Mouse (Mus musculus) cerebellum, adult 2 months (tissue): Measurements from ENCODE around the gene Tfdp2. TPM values are rescaled to one million over a fixed set of nuclear protein-coding genes. Genes with fewer than 3 reads are reported as not detected.
A peak's percentile ranks its signal among the peaks of the same experiment; 100 is the strongest.

ENCODE experiments used
- DNase-seq, 2 experiments: peaks; one replicate each; pipeline ENCODE4 v3.0.0; 2021
- H3K27ac ChIP-seq: fragments of 200-500 bp; 2 replicates; pipeline ENCODE4 v1.5.1; 2012; ENCODE audit warnings: low read length, control low read depth, inconsistent platforms; ENCODE audit not compliant: insufficient read depth
- H3K27me3 ChIP-seq: fragments of 200-500 bp; 2 replicates; pipeline ENCODE4 v1.6.1; 2012; ENCODE audit warnings: inconsistent platforms, mild to moderate bottlenecking, low read length, moderate library complexity; ENCODE audit not compliant: control insufficient read depth, insufficient read depth
- H3K4me1 ChIP-seq: fragments of 200-500 bp; 2 replicates; pipeline ENCODE4 v1.6.1; 2011; ENCODE audit warnings: low read length; ENCODE audit not compliant: control insufficient read depth, insufficient read depth
- H3K4me3 ChIP-seq: fragments of 200-500 bp; replicated peaks from 2 replicates; pipeline ENCODE3; 2011; ENCODE audit warnings: mild to moderate bottlenecking, low read depth, low read length, control low read depth; ENCODE audit not compliant: insufficient read depth
- CTCF ChIP-seq: fragments of 200-500 bp; IDR thresholded peaks from 2 replicates; pipeline ENCODE4 v1.5.1; 2011; ENCODE audit warnings: low read depth, mild to moderate bottlenecking, control low read depth, low read length, moderate library complexity, borderline replicate concordance; ENCODE audit not compliant: insufficient read depth
- POLR2A ChIP-seq: fragments of 200-500 bp; IDR thresholded peaks from 2 replicates; pipeline ENCODE4 v1.6.1; 2011; ENCODE audit warnings: low read length, control low read depth, borderline replicate concordance; ENCODE audit not compliant: insufficient read depth
- WGBS: fragments of 180-500 bp; shearing (Covaris S2); methylation state at CpG from one replicate; pipeline ENCODE4 v1.1.7; 2018; 5-methylcytosine and 5-hydroxymethylcytosine counted together
- polyA plus RNA-seq: library from polyadenylated mRNA; depleted of rRNA; stranded (reverse); fragments of >200 nt; gene quantifications from 2 replicates; pipeline ENCODE4 v1.2.3, GENCODE M21; 2012

Tfdp2 gene
- polyA plus RNA-seq, 1 experiment = 19.3 TPM

DNA sequence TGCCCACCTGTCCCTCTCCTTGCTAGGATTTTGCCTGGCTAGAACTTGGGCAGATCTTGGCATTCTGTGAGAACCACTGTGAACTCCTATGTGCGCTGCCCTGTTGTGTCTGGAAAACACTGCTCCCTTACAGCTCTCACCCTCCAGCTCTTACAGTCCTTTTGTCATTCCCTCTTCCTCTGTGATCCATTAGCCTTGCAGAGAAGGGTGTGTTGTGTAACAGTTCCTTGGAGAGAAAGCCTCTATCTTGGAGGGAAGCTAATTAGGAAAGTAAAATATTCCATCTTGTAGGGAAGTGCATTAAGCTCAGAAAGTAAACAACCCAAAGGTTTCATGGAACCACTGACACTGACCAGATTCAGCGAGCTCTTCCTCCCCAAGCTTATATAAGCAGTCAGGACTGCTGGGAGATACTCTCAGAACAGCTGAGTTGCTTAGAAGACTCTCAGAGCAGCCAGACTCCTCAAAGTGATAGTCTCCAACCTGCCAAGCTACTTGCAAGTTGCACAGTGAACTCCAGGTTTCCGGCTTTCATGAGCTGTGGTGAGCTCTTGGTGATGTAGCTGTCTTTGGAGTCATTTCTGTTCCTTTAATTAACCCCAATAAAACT, 17.1 kb downstream of the Tfdp2 start:
- 88% methylated on average over 3 of the region's 3 CpGs for WGBS
- H3K4me3 ChIP-seq = no peak overlapping the region
- H3K27me3 ChIP-seq = no peaks in the 10 kb centered on the region
- no peak for DNase-seq
- H3K4me1 ChIP-seq = no peaks in the 10 kb centered on the region
- H3K27ac ChIP-seq = no peak overlapping the region
- no peak for TF ChIP-seq CTCF
- no peak for TF ChIP-seq POLR2A

DNA sequence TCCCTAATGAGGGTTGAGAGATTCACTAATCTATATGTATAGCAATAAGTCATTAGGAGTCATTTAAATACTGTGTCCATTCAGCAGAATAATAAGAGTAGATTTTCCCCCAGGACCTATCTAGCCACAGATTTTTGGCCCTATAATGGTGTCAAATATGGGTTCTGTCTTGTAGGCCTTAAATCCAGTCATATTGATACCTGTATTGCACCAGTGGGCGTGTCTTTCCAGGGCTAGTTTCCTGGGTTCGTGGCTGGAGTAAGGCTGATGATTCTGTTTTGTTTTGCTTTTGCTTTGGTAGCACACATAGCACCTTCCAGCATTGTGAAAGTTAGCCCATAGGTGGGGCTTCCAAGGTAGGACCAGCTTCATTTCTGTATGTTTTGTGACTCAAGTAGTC, 18.1 kb downstream of the Tfdp2 start:
- Histone ChIP-seq H3K27me3 (no peaks in the 10 kb centered on the region), H3K27ac (no peak overlapping the region), H3K4me1 (peaks cover 1% of the 10 kb centered on the region; the same call in 1 of the 2 replicates), H3K4me3 (no peak overlapping the region)
- WGBS = 95% methylated on average over 2 of the region's 2 CpGs
- no peak for TF ChIP-seq POLR2A
- DNase-seq = no peak

DNA sequence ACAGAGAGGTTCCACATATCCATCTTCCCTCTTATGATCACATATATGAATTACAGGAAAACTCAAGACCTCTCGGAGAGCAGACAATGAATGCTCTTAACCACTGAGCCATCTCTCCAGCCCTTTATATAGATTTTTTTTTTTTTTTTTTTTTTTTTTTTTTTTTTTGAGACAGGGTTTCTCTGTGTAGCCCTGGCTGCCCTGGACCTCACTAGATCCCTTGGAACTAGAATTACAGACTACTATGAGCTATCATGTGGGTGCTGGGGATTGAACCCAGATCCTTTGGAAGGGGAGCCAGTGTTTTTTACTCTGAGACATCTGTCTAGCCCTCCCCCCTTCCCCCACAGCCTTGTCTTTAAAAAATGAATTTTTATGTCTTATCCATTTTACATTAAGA, 21.2 kb downstream of the Tfdp2 start:
- peaks cover 3% of the 10 kb centered on the region; the same call in 1 of the 2 replicates for H3K4me1 ChIP-seq
- H3K27me3 ChIP-seq = no peaks in the 10 kb centered on the region
- H3K27ac ChIP-seq = no peak overlapping the region
- WGBS = 100% methylated on average over 1 of the region's 1 CpGs
- DNase-seq = no peak
- no peak overlapping the region for H3K4me3 ChIP-seq
- TF ChIP-seq CTCF = no peak
- no peak for TF ChIP-seq POLR2A

DNA sequence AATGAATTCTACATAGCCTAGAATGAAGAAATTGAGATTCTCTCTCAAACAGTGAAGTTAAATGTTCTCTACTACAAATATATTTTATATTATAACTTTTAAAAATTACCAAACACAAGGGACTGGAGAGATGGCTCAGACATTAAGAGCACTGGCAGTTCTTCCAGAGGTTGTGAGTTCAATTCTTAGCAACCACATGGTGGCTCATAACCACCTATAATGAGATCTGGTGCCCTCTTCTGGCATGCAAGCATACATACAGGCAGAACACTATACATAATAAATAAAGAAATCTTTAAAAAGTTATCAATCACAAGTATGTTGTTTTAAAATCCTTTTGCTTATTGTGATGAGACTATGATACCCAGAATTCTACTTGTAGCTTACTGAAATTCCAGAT, 21.7 kb downstream of the Tfdp2 start:
- Histone ChIP-seq H3K27ac (no peak overlapping the region), H3K4me1 (peaks cover 3% of the 10 kb centered on the region; the same call in 1 of the 2 replicates)
- TF ChIP-seq CTCF = no peak

DNA sequence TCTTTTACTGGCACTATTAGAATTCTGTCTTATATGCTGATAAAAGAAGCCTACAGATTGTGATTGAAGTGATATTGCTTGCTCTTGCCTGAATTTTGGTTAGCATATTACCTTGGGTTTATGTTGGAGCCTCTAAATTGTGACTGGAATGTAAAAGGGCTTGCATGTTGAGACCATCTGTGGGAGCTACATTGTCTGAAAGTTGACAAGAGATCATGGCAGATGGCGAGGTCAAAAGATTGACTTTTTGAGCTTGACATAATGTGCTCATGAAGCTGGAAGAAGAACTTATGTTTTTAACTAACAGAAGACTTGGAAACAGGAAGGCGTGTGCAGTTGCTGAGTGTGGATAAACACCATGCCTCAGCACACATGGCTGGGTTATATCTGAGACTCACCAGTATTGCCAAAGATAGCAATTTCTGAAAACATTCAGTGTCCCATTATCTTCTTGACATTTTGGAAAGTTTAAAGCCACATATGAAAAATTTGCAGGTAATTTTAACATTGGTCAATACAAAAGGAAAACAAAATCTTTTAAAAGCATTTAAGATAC, 23.1 kb downstream of the Tfdp2 start:
- Histone ChIP-seq H3K27me3 (no peaks in the 10 kb centered on the region), H3K4me1 (peaks cover 3% of the 10 kb centered on the region; the same call in 1 of the 2 replicates), H3K4me3 (no peak overlapping the region), H3K27ac (no peak overlapping the region)
- TF ChIP-seq CTCF = no peak
- no peak for TF ChIP-seq POLR2A
- DNase-seq = peak in 1 of 2 experiments; percentile 6
- WGBS = 16% methylated on average over 2 of the region's 2 CpGs

More for the DNA sequence above, 21.7 kb downstream of the Tfdp2 start:
- Histone ChIP-seq H3K27me3 (no peaks in the 10 kb centered on the region), H3K4me3 (no peak overlapping the region)
- no peak for DNase-seq

DNA sequence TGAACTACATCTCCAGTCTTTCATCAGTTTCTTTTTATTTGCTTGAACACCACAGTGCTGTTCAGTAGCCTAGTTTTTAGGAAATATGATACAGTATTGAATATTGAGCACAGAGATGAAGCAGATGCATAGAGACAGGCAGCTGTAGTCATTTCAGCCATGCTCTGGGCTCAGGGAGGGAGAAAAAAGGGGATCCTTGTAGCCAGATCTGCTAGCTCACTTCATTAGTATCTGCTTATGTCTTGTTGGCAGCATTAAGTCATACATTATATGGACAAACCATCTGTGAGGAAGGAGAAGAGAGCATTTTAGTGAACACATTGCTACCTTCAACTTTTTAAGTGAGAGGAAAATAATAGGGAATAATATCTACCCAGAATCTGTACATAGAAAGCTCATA, 24.3 kb downstream of the Tfdp2 start:
- Histone ChIP-seq H3K27me3 (no peaks in the 10 kb centered on the region), H3K27ac (no peak overlapping the region), H3K4me1 (peaks cover 3% of the 10 kb centered on the region; the same call in 1 of the 2 replicates), H3K4me3 (no peak overlapping the region)
- TF ChIP-seq POLR2A = no peak
- no peak for TF ChIP-seq CTCF
- DNase-seq = no peak

DNA sequence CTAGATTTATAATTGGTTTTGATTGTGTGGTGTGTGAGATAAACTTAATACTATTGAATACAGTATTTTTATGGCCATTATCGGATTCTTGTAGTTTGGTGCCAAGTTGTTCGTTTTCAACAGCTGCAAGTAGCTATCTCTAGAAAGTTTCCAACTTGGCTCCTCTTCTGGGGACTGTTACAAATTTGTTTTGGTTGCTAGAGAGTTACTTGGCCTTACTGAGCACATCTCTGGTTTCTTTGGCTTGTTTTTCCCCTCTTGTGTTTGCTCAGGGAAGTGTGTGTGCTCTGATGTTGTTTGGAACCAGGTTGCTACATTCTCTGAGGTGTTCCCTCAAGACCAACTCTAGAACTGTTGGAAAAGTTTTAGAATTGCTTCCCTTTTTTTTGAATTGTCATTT, 27.2 kb downstream of the Tfdp2 start:
- Histone ChIP-seq H3K27me3 (no peaks in the 10 kb centered on the region), H3K4me3 (no peak overlapping the region), H3K27ac (no peak overlapping the region), H3K4me1 (peaks cover 3% of the 10 kb centered on the region; the same call in 1 of the 2 replicates)
- DNase-seq = no peak
- WGBS = 52% methylated on average over 2 of the region's 2 CpGs
- no peak for TF ChIP-seq CTCF
- no peak for TF ChIP-seq POLR2A

DNA sequence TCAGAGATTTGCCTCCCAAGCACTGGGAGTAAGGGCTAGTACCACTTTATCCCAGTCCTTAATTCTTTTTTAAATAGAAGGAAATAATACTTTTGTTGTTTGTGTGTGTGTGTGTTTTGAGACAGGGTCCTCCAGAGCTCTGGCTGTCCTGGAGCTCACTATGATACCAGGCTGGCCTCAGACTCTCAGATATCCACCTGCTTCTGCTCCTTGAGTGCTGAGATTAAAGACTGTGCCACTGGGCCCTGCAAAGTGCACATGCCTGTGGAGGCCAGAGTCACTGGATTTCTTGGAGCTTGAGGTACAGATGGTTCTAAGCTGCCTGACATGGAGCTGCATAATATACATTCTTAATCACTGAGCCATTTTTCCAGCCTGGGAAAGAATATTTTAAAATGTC, 32.2 kb downstream of the Tfdp2 start:
- Histone ChIP-seq H3K4me3 (no peak overlapping the region), H3K27me3 (no peaks in the 10 kb centered on the region), H3K27ac (no peak overlapping the region), H3K4me1 (no peaks in the 10 kb centered on the region)
- TF ChIP-seq CTCF (no peak), POLR2A (no peak)
- no peak for DNase-seq
